Mouse (Mus musculus): ENCODE results near the gene Wars. TPM values are rescaled to one million over a fixed set of nuclear protein-coding genes. Genes with fewer than 3 reads are reported as not detected.

Wars gene
- polyA plus RNA-seq, 1 experiment from 2014 or later: 34.5 TPM

- no peak overlapping the region for H3K9ac ChIP-seq (ENCODE audit: low read depth, low read length)
- H3K4me1 ChIP-seq (replicated peaks; ENCODE audit: control insufficient read depth, insufficient read depth, low read length): no peaks in the 10 kb centered on the region
- H3K4me3 ChIP-seq (ENCODE audit: low read depth, low read length): no peak overlapping the region
- no peaks in the 10 kb centered on the region for H3K36me3 ChIP-seq (ENCODE audit: control insufficient read depth, insufficient read depth)
- no peak for TF ChIP-seq CTCF (IDR thresholded peaks at IDR 0.05; ENCODE audit: low read depth)
- no peak overlapping the region for H3K4me2 ChIP-seq (replicated peaks; ENCODE audit: low read depth)
- no peaks in the 10 kb centered on the region for H3K9me3 ChIP-seq (ENCODE audit: control insufficient read depth)
- H3K27ac ChIP-seq (ENCODE audit: low read depth, low read length): no peak overlapping the region
- no peaks in the 10 kb centered on the region for H3K27me3 ChIP-seq (replicated peaks; ENCODE audit: control insufficient read depth, insufficient read depth, low read length)
- no peak for ATAC-seq
- 76% methylated on average over 2 of the region's 2 CpGs for WGBS
Measured at GRCm38 (mm10) chr12:108928249-108928648, 34.3 kb upstream of the Wars start.

- ATAC-seq: no peak
- Histone ChIP-seq H3K9me3 (ENCODE audit: control insufficient read depth) (no peaks in the 10 kb centered on the region), H3K36me3 (ENCODE audit: control insufficient read depth, insufficient read depth) (no peaks in the 10 kb centered on the region), H3K9ac (ENCODE audit: low read depth, low read length) (no peak overlapping the region), H3K4me1 (replicated peaks; ENCODE audit: control insufficient read depth, insufficient read depth, low read length) (no peaks in the 10 kb centered on the region), H3K4me3 (ENCODE audit: low read depth, low read length) (no peak overlapping the region), H3K27me3 (replicated peaks; ENCODE audit: control insufficient read depth, insufficient read depth, low read length) (no peaks in the 10 kb centered on the region), H3K4me2 (replicated peaks; ENCODE audit: low read depth) (no peak overlapping the region), H3K27ac (ENCODE audit: low read depth, low read length) (no peak overlapping the region)
- 64% methylated on average over 9 of the region's 11 CpGs for WGBS
- no peak for TF ChIP-seq CTCF (IDR thresholded peaks at IDR 0.05; ENCODE audit: low read depth)
Measured at GRCm38 (mm10) chr12:108926606-108927111, 32.7 kb upstream of the Wars start.

- no peak for ATAC-seq
- no peak overlapping the region for H3K9ac ChIP-seq (ENCODE audit: low read depth, low read length)
- H3K9me3 ChIP-seq (ENCODE audit: control insufficient read depth): no peaks in the 10 kb centered on the region
- H3K4me1 ChIP-seq (replicated peaks; ENCODE audit: control insufficient read depth, insufficient read depth, low read length): no peaks in the 10 kb centered on the region
- no peak overlapping the region for H3K4me3 ChIP-seq (ENCODE audit: low read depth, low read length)
- no peaks in the 10 kb centered on the region; the same call in 1 of the 2 replicates for H3K36me3 ChIP-seq (ENCODE audit: control insufficient read depth, insufficient read depth)
- H3K27me3 ChIP-seq (replicated peaks; ENCODE audit: control insufficient read depth, insufficient read depth, low read length): no peaks in the 10 kb centered on the region
- TF ChIP-seq CTCF (IDR thresholded peaks at IDR 0.05; ENCODE audit: low read depth): no peak
- H3K27ac ChIP-seq (ENCODE audit: low read depth, low read length): no peak overlapping the region
- WGBS: 77% methylated on average over 4 of the region's 4 CpGs
- H3K4me2 ChIP-seq (replicated peaks; ENCODE audit: low read depth): no peak overlapping the region
Measured at GRCm38 (mm10) chr12:108918753-108919152, 24.8 kb upstream of the Wars start.

DNA sequence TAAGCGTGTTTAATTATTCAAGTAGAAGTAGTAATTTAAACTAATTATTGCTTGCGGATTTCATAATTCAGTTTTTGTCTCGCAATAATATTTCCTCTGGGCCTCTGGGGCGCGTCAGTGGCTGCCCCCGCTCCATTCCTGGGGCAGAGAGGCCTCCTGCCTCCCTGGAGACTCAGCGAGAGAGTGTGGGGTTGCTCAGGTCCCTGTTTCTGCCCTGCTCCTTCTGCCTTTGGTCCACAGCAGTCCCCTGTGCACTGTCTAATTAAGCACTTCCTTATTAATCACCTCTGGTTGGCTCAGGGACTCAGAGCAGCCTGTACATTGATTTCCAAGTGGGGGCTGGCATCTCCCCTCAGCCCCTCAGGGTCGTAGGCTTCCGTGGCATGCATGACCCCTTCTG is 23.5 kb upstream of the Wars start:
- Histone ChIP-seq H3K4me2 (replicated peaks; ENCODE audit: low read depth) (no peak overlapping the region), H3K9ac (ENCODE audit: low read depth, low read length) (no peak overlapping the region), H3K27ac (ENCODE audit: low read depth, low read length) (no peak overlapping the region), H3K9me3 (ENCODE audit: control insufficient read depth) (no peaks in the 10 kb centered on the region), H3K27me3 (replicated peaks; ENCODE audit: control insufficient read depth, insufficient read depth, low read length) (no peaks in the 10 kb centered on the region), H3K36me3 (ENCODE audit: control insufficient read depth, insufficient read depth) (no peaks in the 10 kb centered on the region; the same call in 1 of the 2 replicates), H3K4me1 (replicated peaks; ENCODE audit: control insufficient read depth, insufficient read depth, low read length) (no peaks in the 10 kb centered on the region), H3K4me3 (ENCODE audit: low read depth, low read length) (no peak overlapping the region)
- TF ChIP-seq CTCF (IDR thresholded peaks at IDR 0.05; ENCODE audit: low read depth): no peak
- ATAC-seq: no peak
- 75% methylated on average over 9 of the region's 9 CpGs for WGBS

- TF ChIP-seq CTCF (IDR thresholded peaks at IDR 0.05; ENCODE audit: low read depth): no peak
- Histone ChIP-seq H3K4me3 (ENCODE audit: low read depth, low read length) (no peak overlapping the region), H3K36me3 (ENCODE audit: control insufficient read depth, insufficient read depth) (no peaks in the 10 kb centered on the region; the same call in 1 of the 2 replicates), H3K27me3 (replicated peaks; ENCODE audit: control insufficient read depth, insufficient read depth, low read length) (no peaks in the 10 kb centered on the region), H3K4me2 (replicated peaks; ENCODE audit: low read depth) (no peak overlapping the region), H3K27ac (ENCODE audit: low read depth, low read length) (no peak overlapping the region), H3K9me3 (ENCODE audit: control insufficient read depth) (no peaks in the 10 kb centered on the region), H3K4me1 (replicated peaks; ENCODE audit: control insufficient read depth, insufficient read depth, low read length) (no peaks in the 10 kb centered on the region), H3K9ac (ENCODE audit: low read depth, low read length) (no peak overlapping the region)
- 94% methylated on average over 7 of the region's 7 CpGs for WGBS
- ATAC-seq: no peak
Measured at GRCm38 (mm10) chr12:108916447-108917042, 22.6 kb upstream of the Wars start.

GRCm38 (mm10) chr12:108915893-108916292 is 21.9 kb upstream of the Wars start:
- no peak overlapping the region for H3K4me3 ChIP-seq (ENCODE audit: low read depth, low read length)
- H3K27ac ChIP-seq (ENCODE audit: low read depth, low read length): no peak overlapping the region
- no peaks in the 10 kb centered on the region for H3K4me1 ChIP-seq (replicated peaks; ENCODE audit: control insufficient read depth, insufficient read depth, low read length)
- H3K9me3 ChIP-seq (ENCODE audit: control insufficient read depth): no peaks in the 10 kb centered on the region
- WGBS: 53% methylated on average over 6 of the region's 6 CpGs
- ATAC-seq: no peak
- TF ChIP-seq CTCF (IDR thresholded peaks at IDR 0.05; ENCODE audit: low read depth): no peak
- no peaks in the 10 kb centered on the region; the same call in 1 of the 2 replicates for H3K36me3 ChIP-seq (ENCODE audit: control insufficient read depth, insufficient read depth)
- H3K9ac ChIP-seq (ENCODE audit: low read depth, low read length): no peak overlapping the region
- no peaks in the 10 kb centered on the region for H3K27me3 ChIP-seq (replicated peaks; ENCODE audit: control insufficient read depth, insufficient read depth, low read length)
- no peak overlapping the region for H3K4me2 ChIP-seq (replicated peaks; ENCODE audit: low read depth)
